Mouse (Mus musculus): ENCODE measurements at regions not wholly inside any gene's neighbourhood (a gene's known extent, or its start where the extent isn't known, plus 50 kb on each side); places are given as distances from the start of the nearest gene placed in this dataset.

DNA sequence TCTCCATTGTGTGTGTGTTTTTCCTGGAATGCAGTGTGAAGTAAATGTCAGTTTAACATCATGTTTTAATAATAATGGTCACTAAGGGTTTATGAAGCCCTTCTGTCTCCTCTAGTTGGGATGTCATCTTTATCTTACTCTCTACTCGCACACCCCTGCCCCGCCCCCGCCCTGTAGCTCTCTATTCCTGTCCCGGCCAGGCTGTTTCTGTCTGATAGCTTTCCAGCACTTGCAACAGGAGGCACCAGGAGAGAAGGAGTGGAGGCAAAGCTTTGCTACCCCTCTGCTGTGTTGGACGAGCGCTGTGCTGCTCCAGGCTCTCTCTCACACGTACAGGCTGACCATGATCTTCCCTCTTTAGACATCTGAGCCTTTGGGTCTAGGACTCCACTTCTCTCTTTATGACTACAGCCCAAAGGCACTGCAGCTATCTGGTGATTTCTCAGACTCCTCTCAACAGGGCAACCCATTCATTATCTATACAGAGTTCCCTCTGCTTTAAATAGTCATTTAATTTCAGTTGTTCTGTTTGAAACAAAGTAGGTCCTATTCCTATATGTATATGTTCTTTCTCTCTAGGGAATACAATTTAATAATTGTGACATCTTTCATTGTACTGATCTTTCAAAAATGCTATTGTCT, 151.6 kb upstream of the Ube2e3 start:
- H3K79me2 ChIP-seq (ENCODE audit: control insufficient read depth, insufficient read depth, low read length, poor library complexity): no peaks in the 10 kb centered on the region
- H3K9ac ChIP-seq (ENCODE audit: control insufficient read depth, low read depth, low read length, poor library complexity, severe bottlenecking): no peak overlapping the region
- H3K36me3 ChIP-seq (ENCODE audit: control insufficient read depth in 1 of 2, insufficient read depth in 2 of 2, low read length in 2 of 2): no peaks in the 10 kb centered on the region
- H3K27ac ChIP-seq (ENCODE audit: control insufficient read depth, low read depth, low read length): no peak overlapping the region
- DNase-seq (ENCODE audit: low read depth, low spot score): peak; percentile 2
- H3K9me3 ChIP-seq (replicated peaks; ENCODE audit: insufficient read depth, low read length): no peaks in the 10 kb centered on the region
- no peak overlapping the region for H3K4me3 ChIP-seq (ENCODE audit: control insufficient read depth in 1 of 2, insufficient read depth in 1 of 2, low read depth in 2 of 2, low read length in 2 of 2)
- H3K27me3 ChIP-seq (ENCODE audit: control insufficient read depth in 1 of 2, insufficient read depth in 2 of 2, low read length in 2 of 2): no peaks in the 10 kb centered on the region; a peak in 1 of 4 replicates
- H3K4me1 ChIP-seq (ENCODE audit: control insufficient read depth in 1 of 2, insufficient read depth in 2 of 2, low read length in 2 of 2): no peaks in the 10 kb centered on the region
- TF ChIP-seq ZMIZ1 (IDR thresholded peaks at IDR 0.05; ENCODE audit: low read depth, low read length): no peak
- TF ChIP-seq HCFC1 (IDR thresholded peaks at IDR 0.05; ENCODE audit: low read depth, low read length): no peak
- no peak for TF ChIP-seq POLR2AphosphoS2 (IDR thresholded peaks at IDR 0.05; ENCODE audit: low read length)
- no peak for TF ChIP-seq NRF1 (IDR thresholded peaks at IDR 0.05; ENCODE audit: insufficient read depth, low read depth, low read length, poor library complexity, severe bottlenecking)
- TF ChIP-seq POLR2AphosphoS5 (IDR thresholded peaks at IDR 0.05; ENCODE audit: borderline replicate concordance, low read depth, low read length): no peak

DNA sequence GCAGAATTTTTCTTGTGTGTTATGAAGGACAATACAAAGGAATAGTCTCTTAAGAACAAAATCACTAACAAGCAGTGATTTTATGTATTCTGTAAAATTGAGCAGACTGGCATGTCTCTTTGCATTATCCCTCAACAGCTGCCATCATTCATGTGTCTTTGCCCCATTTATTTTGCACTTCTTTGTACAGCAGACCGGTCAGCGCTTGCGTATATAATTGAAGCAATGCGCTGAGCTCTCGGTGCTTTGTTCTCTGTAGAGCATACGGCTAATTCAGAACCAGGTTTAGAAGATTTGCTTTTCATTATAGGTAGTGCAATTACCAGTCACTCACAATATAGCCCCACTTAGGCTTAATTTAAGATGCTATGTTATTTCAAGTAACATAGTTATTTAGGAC, 173.1 kb upstream of the Ube2e3 start:
- DNase-seq (ENCODE audit: low read depth, low spot score): no peak
- Histone ChIP-seq H3K27ac (ENCODE audit: control insufficient read depth, low read depth, low read length) (no peak overlapping the region), H3K36me3 (ENCODE audit: control insufficient read depth in 1 of 2, insufficient read depth in 2 of 2, low read length in 2 of 2) (no peaks in the 10 kb centered on the region), H3K4me1 (ENCODE audit: control insufficient read depth in 1 of 2, insufficient read depth in 2 of 2, low read length in 2 of 2) (no peaks in the 10 kb centered on the region), H3K27me3 (ENCODE audit: control insufficient read depth in 1 of 2, insufficient read depth in 2 of 2, low read length in 2 of 2) (peaks cover 2 to 4% of the 10 kb centered on the region in 2 experiments; a peak in 3 of 4 replicates), H3K9ac (ENCODE audit: control insufficient read depth, low read depth, low read length, poor library complexity, severe bottlenecking) (no peak overlapping the region), H3K9me3 (replicated peaks; ENCODE audit: insufficient read depth, low read length) (no peaks in the 10 kb centered on the region), H3K79me2 (ENCODE audit: control insufficient read depth, insufficient read depth, low read length, poor library complexity) (no peaks in the 10 kb centered on the region), H3K4me3 (ENCODE audit: control insufficient read depth in 1 of 2, insufficient read depth in 1 of 2, low read depth in 2 of 2, low read length in 2 of 2) (no peak overlapping the region)
- no peak for TF ChIP-seq POLR2AphosphoS5 (IDR thresholded peaks at IDR 0.05; ENCODE audit: borderline replicate concordance, low read depth, low read length)
- TF ChIP-seq NELFE (IDR thresholded peaks at IDR 0.05; ENCODE audit: low read depth, low read length): no peak
- no peak for TF ChIP-seq MEF2A (IDR thresholded peaks at IDR 0.05; ENCODE audit: extremely low read depth, insufficient replicate concordance, low read depth, low read length, poor library complexity, severe bottlenecking)
- no peak for TF ChIP-seq SMC3 (IDR thresholded peaks at IDR 0.05; ENCODE audit: low read depth, low read length)
- TF ChIP-seq ZNF384 (IDR thresholded peaks at IDR 0.05; ENCODE audit: low read depth, low read length): no peak
- TF ChIP-seq CTCF (IDR thresholded peaks at IDR 0.05 in 2 of 3, conservative IDR thresholded peaks at IDR 0.05 in 1 of 3; ENCODE audit: control insufficient read depth in 1 of 3, insufficient read depth in 1 of 3, low read depth in 2 of 3, low read length in 3 of 3, poor library complexity in 1 of 3, severe bottlenecking in 1 of 3): no peak
- TF ChIP-seq RCOR1 (IDR thresholded peaks at IDR 0.05; ENCODE audit: low read depth, low read length): no peak
- no peak for TF ChIP-seq MAX (IDR thresholded peaks at IDR 0.05; ENCODE audit: low read length)
- TF ChIP-seq POLR2AphosphoS2 (IDR thresholded peaks at IDR 0.05; ENCODE audit: low read length): no peak
- TF ChIP-seq MXI1 (IDR thresholded peaks at IDR 0.05; ENCODE audit: low read depth, low read length): no peak
- TF ChIP-seq MYB (IDR thresholded peaks at IDR 0.05; ENCODE audit: low read depth, low read length): no peak
